Mouse (Mus musculus) frontal cortex, adult 2 months (tissue): ENCODE measurements around the gene Ttll8. TPM values are rescaled to one million over a fixed set of nuclear protein-coding genes. Genes with fewer than 3 reads are reported as not detected.

ENCODE experiments used
- DNase-seq, 2 experiments: peaks; one replicate each; pipeline ENCODE4 v3.0.0; 2022; ENCODE audit warnings: low spot score in 1 of 2; ENCODE audit errors: extremely low spot score in 1 of 2
- polyA plus RNA-seq: library from polyadenylated mRNA; depleted of rRNA; stranded (reverse); fragments of >200 nt; gene quantifications from 2 replicates; pipeline ENCODE4 v1.2.3, GENCODE M21; 2012; rRNA removed

Gene Ttll8
- polyA plus RNA-seq: 1.8 and 2.0 TPM in 2 replicates

GRCm38 (mm10) chr15:88954368-88955072 is at the start of gene Ttll8:
Gene Ttll8, minus strand, starts transcription at chr15:88954418.
- DNase-seq: no peak

DNA sequence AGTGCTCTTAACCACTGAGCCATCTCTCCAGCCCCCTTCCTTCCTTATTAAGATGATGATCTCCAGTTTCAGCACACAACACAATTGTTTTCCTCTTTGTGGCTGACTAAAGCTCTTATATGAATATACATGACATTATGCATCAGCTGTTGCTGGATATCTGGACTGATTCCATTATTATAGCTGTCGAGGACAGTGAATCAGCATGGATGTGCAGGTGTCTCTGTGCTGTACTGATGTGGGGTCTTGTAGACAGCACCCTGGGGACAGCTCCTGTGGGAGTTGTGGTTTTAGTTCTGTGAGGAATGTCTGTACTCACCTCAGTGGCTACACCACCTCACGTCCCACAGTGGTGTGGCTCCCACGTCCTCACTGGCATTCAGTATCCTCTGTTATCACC is 47.0 kb upstream of the Ttll8 start:
- DNase-seq: no peak

DNA sequence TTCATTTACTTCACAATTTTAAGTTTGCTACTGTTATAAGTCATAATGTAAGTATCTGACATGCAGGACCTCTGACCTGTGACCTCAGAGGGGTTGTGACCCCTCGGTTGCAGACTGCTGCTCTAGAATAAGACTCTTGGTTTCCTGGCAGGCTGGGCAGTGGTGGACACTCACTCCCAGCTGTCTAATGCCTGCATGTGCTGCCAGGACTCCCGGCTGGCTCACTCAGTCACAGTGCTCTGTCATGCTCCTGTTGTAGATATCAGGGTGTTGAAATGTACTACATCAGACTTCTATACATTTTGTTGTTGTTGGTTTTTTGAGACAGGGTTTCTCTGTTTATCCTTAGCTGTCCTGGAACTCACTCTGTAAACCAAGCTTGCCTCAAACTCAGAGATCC is 46.1 kb upstream of the Ttll8 start:
- DNase-seq: no peak

- DNase-seq: peak in 1 of 2 experiments; percentile 10
These were observed 44.9 kb upstream of the Ttll8 start for GRCm38 (mm10) chr15:88999124-88999523.

DNA sequence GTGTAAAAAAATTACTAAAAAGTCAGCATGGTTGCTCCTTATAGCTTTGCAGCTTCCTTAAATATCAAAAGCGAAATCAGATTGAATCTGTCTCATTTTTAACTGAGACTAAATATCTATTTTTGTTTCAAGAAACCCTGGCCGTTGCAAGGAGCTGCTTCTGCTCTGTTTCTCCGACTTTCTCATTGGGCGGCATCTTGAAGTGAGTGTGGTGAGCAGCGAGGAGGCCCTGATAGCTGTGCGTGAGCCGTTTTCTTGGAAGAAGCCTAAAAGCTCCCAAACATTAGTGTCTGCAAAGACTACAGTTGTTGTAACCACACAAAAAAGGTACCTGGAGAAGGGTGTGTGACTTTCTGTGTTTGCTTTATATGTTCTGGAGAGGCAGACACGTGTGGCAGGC is 44.4 kb upstream of the Ttll8 start:
- no peak for DNase-seq

GRCm38 (mm10) chr15:88989236-88989635 is 35.0 kb upstream of the Ttll8 start:
- DNase-seq: no peak

- DNase-seq: no peak
These were observed 28.4 kb upstream of the Ttll8 start, which contains the start of gene Mov10l1 for GRCm38 (mm10) chr15:88982534-88983079. Gene Mov10l1, plus strand, starts transcription at chr15:88982909.

DNA sequence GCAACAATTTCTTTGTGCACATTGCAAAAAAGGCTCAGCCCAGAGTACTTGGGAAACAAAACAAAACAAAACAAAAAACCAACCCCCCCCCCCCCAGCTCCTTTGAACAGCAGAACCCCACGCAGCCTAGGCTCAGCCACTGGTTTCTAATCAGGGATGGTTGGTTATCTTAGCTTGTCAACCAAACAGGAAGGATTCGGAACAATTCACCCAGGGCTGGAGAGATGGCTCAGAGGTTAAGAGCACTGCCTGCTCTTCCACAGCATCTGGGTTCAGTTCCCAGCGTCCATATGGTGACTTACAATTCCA is 24.9 kb upstream of the Ttll8 start:
- DNase-seq: no peak

DNA sequence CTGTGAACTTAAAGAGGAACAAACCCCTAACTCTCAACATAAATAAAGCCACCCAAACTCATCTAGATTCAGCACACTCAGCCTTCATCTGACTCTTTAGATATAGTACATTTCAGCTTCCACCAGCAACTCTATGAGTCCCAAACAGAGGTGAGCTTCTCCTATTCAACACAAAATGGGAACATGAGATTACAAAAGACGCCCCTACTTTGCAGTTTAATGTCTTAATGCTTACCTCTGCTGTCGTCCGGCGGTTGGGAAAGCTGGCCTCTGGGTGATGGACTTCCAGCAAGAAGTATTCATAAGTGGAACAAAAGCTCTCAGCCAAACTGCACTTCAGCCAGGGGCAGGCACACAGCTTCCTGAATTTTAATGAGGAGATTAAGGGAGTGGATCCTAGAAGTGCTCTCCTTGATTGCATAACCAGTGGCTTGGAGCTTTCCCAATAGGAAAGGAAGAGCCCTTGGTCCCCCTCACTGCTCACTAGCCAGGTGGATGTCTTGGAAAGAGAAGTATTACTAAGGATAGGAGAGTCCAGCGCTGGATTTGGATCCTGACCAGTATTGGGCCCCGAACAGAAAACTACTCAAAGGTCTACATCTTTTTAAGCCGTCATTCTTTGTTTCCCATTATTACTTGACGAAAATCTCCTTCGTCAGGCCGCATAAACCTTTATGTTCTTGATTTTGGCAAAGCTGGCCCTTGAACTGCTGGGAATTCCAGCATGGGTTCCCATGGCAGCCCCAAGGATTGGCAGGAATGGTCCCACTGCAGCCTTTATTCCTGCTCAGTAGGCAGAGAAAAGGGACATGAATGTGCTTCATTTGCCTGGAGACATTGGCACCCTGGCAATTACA is 24.3 kb upstream of the Ttll8 start, which contains the start of gene Mlc1:
Mlc1 (minus strand) TSS at position 727 of the 857 bp plus-strand sequence.
- peak in 1 of 2 experiments; percentile 47 for DNase-seq

GRCm38 (mm10) chr15:88972300-88972699 is 18.1 kb upstream of the Ttll8 start:
- DNase-seq: no peak

DNA sequence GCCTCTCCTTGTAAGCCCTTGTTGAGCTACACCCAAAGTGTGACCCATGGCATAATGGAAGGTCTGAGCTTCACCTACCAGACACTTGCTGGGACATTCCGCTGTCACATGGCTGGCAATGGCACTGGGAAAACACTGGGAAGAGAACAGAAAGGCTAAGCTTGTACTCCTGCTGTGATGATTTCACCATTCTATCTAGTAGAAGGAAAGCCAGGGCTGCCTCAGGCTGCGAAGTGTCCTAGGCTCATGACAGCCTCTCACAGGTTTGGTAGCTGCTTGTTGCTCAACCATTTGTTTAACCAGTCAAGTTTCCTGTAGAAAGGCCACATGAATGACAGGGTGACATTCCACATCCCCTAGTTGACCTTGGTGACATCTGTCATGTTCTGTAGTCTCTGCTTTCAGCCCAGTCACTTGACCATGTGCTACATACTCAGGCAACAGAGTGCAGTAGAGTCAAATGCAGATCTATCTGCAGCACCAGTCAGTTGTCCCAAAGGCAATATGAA is 9.9 kb upstream of the Ttll8 start:
- DNase-seq: no peak

DNA sequence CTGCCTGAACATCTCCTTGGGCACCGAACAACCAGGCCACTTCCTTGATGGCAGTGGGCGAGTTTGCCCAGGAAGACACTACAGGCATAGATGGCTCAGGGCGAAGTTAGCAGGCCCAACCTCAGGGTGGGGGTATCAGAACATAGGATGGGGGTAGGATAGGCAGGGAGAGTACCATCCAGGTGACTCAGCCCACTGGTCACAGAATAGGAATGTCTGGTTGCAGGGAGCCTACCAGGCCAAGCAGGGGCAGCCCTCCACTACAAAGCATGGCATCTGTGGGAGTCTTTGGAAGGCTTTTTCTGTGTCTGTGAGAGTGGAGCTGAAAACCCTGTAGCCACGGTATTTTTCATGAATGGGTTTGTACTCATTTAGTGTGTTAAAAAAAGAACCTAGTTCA is 3.3 kb upstream of the Ttll8 start:
- no peak for DNase-seq

DNA sequence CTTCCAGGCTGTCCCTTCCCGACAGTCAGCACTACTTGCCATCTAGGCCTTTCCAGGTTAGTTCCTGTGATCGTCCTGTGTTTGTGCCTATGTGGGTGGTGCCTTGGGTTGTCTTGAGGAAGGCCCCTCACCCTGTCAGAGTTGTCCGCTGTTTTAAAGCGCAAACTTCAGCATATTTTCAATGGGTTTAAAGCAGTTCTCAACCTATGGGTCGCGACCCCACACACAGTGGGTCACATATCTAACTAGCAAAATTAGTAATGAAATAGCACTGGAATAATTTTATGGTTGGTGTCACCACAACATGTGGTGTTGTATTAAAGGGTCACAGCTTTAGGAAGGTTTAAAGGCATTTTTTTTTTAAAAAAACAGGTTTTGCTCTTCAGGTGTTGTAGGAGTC is 1.1 kb upstream of the Ttll8 start:
- no peak for DNase-seq

DNA sequence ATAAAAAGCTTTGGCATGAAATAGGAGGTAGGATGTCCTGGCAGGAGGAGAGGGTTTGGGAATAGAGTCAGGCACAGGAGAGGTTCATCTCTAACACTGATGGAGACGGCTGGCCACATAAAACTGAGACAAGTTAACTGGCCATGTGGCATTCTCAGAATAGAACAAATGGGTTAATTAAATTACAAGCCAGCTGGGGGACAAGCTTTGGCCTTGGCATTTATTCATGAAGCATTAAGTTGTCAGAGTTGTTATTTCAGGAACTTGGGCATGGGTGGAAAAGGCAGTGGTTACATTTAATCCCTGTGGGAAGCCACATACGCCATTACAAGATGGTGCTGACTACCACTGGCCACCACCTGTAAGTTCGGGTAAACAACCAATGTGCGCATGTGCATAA is 3.0 kb downstream of the Ttll8 start:
- DNase-seq: no peak

DNA sequence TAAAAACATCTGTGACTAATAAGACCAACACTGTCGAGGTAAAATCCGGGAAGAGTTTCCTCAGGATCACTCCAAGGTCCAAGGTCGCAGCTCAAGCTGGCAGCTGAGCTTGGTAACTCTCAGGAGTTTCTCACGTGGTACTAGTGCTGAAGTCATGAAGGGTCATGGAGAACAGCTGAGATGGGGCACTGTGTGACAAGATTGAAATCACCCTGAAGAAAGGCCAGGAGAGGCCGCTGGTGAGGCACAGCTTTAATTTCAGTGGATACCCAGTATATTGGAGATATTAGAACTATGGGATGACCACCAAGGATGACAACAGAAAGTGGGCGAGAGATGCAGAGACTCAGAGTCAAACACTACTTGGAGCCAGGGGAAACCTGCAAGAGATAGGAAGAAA is 7.4 kb downstream of the Ttll8 start:
- DNase-seq: no peak

DNA sequence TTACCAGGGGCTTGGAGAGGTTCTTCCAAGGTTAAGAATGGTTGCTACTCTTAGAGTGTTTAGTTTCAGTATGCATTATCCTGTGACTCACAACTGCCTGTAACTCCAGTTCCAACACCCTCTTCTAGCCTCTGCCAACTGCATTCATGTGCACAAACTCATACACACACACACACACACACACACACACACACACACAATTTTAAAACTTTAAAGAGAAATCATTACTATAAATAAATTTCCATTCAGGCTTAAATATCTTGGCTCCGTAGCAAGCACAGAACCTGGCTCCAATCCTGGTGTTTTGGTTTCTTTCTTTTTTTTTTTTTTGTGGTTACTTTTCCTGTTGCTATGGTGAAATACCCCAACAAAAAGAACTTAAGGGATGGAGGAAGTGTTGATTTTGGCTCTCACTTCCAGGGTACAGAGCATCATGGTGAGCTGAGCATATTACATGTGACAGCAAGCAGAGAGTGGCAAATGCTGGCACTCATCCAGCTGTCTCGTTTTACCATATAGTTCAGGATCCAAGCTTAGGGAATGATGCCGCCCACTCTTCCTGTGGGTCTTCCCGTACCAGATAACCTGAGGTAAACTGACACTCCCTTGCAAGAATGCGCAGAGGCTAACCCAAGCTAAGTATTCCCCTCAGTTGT is 10.2 kb downstream of the Ttll8 start:
- peak in 1 of 2 experiments; percentile 30 for DNase-seq

DNA sequence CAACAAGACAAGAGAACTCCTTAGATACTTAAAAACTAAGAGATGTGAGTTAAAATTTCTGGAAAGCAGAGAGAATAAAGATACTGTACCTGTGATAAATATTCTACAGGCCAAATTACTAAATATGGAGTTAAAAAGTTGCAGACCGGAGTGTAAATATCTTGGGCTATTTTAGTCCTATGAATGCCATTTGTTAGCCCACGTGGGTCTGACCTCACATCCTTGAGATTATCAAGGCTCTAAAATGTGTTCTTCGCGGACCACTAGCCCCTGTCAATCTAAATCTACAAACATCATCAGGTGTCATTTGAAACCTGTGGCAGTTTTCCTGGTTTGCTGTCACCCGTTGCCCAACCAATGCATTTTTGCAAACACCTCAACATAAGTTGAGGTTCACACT is 11.4 kb downstream of the Ttll8 start:
- DNase-seq: no peak

- DNase-seq: no peak
These were observed 16.9 kb downstream of the Ttll8 start for GRCm38 (mm10) chr15:88937291-88937650.

- DNase-seq: peak in 1 of 2 experiments; percentile 15
These were observed 17.5 kb downstream of the Ttll8 start for GRCm38 (mm10) chr15:88936619-88937290.

GRCm38 (mm10) chr15:88934141-88934540 is 20.1 kb downstream of the Ttll8 start:
- DNase-seq: peak in 1 of 2 experiments; percentile 60
